Mouse (Mus musculus) adrenal gland (tissue): ENCODE results near the gene Slc29a4.

Experiments
- intact Hi-C: fragments of 180-260 bp; cut with DNase I; formaldehyde crosslinking; loops from one replicate; pipeline ENCODE4 v1.15.1; 2025

Slc29a4 gene

DNA sequence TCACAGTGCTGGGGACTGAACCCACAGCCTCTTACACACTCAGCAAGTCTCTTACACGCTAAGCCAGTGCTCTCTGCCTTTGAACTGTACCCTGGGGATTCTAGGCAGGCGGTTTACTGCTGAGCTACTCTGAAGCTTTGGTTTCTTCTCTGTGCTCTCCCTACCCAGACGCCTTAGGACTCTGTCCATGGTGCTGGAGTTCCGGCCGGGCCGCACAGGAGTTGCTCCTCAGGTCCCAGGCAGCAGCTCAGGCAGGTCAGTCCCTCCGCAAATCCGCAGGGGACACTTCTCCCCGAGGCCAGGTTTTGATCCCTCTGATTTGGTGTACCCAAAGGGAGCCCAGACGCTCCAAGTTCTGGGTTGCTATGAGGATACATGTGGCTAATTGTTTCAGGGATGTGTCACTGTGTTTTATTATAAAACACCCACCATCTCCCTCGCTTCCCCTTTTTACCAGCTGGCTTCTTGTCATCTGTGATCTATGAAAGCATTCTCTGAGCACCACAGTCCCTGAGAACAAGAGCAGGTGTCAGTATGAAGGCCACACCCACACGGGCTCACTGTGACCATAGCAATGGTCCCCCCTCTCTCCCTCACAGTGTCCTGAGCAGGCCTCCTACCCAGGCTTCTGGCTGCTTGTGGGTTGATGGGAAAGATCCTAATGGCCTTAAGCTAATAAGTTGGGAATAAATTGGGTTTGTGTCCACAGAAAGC, 2.5 kb downstream of the Slc29a4 start:
- intact Hi-C loops: no loop called here

DNA sequence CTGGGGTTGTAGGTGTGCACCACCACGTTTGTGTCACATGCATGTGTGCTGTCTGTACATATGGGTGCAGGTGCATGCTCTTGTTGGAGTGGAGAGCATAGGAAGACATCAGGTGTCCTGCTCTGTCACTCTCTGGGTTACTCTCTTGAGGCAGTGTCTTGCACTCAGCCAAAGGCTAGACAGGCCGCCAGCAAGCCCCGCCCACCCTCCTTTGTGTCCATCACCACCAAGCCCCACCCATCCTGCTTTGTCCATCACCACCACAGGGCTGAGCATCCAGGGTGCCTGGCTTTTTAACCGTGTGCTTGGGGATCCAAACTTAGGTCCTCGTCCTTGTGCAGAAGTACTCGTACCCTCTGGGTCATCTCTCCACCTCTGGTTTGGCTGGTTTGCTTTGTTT, 3.9 kb downstream of the Slc29a4 start:
- intact Hi-C loops: no loop called here

DNA sequence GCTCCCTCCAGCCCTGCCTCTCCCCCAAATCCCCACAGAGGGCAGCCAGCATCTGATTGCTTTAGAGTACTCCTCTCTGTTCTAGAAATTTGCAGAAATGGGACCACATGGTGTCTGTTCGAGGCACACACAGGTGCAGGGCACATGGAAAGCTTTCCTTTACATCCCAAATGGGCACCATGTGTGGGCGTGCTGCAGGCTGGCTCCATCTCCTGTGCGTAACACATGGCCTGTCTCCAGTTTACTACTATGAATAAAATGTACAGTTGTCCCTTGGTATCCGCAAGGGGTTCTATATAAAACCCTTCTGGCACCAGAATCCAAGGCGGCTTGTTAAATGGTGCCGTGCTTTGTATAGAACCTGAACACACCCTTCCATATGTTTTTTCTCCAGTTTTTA, 4.6 kb downstream of the Slc29a4 start:
- intact Hi-C loops: no loop called here

DNA sequence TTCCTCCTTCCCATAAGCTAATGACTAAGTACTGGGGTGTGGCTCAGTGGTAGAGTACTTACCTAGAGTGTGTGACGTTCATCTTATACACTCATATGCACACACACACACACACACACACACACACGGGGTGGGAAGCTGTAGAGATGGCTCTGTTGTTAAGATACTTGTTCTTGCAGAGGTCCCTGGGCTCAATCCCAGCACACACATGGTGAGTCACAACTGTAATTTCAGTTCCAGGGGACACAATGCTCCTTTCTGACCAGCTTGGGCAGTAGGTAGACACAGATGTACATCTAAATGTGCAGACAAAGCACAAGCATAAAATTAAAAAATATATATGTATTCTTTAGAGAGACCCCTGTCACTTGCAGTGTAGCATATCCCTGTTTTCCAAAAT, 5.4 kb downstream of the Slc29a4 start:
- intact Hi-C loops: no loop called here

DNA sequence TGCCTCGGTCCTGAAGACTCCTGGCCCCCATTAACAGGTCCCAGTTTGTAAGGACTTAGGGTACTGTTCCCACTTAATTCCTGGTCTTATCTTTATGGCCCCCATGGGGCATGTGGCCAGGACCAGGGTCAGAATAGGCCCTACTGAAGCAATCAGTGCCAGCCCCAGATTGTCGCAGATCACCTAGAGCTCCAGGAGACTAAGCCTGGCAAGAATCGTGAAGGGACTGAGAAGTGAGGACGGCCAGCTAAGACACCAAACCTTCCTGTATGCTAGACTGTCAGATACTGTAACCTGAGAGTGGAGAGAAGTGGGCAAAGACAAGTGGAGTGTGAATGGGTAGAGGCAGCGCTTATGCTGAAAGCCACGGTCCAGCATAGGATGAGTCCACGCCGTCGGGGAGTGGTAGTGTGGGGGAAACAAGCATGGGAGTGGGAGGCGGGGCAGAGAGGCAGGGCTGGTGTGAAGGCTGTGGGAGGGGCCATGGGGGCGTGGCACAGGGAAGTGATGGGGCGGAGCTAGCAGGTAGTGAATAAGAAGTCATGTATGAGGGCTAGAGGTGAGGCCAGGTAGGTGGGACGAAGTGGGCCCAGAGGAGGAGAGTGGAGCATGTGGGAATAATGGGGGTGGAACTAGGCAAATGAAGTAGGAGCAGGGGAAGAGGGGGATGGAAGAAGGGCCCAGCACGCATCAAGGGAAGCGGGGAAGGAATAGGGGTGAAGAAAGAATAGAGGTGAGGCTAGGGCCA, 8.7 kb downstream of the Slc29a4 start:
- intact Hi-C loops: no loop called here

DNA sequence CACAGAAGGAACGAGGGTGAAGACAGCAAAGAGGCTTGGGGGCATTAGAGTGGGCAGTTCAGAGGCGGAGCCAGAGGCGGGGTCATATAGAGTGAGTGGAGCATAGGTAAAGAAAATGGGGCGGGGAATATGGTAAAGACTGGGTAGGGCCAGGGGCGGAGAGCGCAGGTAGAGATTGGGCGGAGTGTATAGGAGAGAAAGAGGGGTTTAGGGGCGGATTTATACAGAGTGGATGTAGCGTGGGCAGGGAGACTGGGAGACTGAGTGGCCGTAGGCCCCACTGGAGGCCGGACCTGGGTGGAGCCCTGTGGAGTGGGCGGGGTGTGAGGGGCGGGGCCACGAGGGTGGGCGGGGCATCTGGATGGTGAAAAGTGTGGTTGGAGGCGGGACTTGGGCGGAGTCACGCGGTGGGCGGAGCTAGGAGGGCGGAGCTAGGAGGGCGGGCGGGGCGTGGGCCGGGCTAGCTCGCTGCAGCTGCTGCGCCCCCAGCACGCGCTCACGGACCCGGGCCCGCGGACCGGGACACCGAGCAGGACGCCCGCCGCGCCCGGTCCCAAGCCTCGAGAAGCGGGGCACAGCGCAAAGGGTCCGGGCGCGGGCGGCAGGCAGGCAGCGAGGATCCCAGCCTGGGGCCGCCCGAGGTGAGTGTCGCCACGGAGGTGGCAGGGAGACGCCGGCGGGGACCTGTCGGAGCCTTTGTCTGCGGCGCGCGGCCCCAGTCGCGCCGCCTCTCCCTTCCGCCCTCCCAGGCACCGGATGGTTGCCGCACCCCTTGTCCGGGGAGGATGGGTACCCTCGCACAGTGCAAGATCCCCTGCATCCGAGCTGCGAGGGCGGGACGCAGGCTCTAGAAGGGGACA, 9.6 kb downstream of the Slc29a4 start:
- intact Hi-C loops: loop anchor here (2.0 kb wide), 1 partner anchor 15 kb away; no protein-coding TSS in a partner anchor

DNA sequence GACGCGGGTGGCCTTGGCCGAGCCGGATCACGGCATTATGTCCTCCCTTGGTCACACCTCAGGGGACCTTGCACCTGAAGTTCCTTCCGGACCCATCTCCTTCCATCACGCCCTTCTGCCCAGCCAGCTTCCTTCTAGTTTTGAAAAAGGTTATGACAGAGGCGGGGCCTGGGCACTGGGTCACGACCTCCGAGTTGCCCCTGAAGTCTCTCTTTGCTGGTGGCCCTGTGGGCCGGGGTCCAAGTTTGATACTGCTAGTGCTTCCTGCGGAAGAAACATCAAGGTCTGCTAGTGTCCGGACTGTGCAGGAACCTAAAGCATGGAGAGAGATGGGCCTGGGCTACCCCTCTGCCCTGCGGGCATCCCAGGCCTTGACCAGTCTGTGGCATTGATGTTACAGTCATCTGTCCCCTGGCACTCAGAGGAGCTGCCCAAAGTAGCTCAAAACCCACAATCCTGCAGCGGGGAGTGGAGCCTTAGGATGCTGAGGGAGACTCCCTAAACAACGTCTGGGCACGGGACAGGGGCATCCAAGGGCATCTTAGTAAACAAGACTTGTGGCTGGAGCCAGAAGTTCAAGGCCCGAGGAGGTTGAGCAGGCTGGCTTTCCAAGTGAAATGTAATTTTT, 10.3 kb downstream of the Slc29a4 start:
- intact Hi-C loops: loop anchor here (2.0 kb wide), 1 partner anchor 16 kb away; no protein-coding TSS in a partner anchor

DNA sequence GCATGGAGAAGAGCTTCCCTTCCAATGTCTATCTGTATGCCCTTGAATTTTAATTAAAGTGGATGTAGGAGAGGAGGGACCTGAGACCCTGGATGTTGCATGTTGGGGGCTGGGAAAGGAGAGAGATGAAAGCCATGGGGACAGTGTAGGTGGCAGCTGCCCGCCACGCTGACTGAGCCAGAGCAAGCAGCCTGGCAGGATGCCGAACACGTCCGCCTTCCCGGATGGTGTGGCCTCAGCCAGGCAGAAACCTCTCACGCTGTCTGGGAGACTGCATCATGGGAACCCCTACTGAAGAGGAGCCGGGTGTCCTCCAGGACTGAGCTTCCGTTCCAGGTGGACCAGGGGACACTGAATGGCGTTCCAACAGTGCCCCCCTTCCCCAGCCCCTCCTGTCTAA, 11.3 kb downstream of the Slc29a4 start:
- intact Hi-C loops: loop anchor here (2.0 kb wide), 1 partner anchor 17 kb away; no protein-coding TSS in a partner anchor

DNA sequence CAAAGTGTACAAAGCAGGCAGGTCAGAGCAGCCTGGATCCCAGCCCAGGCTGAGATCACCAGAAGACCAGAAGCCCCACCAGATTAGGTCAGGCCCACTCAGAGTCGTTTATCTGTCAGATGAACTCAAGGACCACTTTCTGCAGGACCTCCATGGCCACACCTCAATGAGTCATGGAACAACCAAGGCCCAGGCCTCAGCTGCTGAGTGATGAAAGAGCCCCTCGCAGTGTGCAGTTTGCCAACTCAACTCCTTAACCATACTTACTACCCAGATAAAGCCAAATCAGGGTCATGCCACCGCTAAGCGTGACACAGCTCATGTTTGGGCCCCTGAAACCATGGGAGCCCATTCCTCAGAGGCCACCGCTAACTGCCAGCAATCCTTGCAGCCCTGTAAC, 15.4 kb downstream of the Slc29a4 start:
- intact Hi-C loops: no loop called here

DNA sequence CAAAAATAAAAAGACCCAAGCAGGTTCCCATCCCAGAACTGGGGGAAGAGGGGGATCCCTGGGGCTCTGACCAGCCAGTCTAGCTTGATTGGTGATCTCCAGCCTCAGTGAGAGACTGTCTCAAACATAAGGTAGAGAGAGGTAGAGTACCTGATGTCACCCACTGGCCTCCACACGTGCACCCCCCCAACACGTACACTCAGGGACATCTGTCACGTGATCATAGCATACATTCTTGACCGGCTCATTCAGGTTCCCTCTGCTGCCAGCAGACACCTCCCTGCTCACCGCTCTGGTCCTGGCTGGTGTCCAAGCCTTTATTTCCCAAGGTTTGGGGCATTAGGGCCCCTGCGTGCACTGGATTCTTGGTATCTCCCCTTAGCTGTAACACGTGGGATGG, 17.1 kb downstream of the Slc29a4 start:
- intact Hi-C loops: no loop called here

DNA sequence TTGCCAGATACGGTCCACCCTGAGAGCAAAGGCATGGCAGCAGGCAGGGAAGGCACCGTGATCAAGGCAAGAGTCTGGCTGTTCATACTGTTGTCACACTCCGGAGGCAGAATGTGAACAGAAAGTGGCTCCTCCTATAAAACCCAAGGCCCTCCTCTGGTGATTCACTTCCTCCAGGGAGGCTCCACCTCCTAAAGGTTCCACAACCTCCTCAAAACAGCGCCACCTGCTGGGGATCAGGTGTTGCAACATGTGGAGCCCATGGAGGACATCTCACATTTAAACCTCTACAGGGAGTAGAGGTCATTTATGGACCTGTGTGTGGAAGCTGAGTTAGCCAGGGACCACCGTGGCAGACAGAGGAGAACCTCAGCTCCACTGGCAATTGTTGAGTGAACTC, 20.1 kb downstream of the Slc29a4 start:
- intact Hi-C loops: no loop called here

DNA sequence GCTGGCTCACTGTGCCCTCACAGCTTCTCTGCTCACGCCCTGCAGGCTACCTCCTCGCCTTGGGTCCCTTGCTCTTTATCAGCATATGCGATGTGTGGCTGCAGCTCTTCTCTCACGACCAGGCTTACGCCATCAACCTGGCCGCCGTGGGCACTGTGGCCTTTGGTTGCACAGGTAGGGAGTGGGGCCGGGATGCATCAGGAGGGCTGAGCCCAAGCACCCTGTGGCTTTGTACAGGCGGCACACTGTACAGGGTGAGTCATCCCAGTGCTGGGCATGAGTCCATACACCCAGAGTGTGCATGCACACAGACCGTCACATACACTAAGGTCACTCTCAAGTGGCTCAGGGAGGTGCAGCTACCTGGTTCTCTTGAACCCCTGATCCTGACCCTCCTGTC, 21.7 kb downstream of the Slc29a4 start:
- intact Hi-C loops: no loop called here

DNA sequence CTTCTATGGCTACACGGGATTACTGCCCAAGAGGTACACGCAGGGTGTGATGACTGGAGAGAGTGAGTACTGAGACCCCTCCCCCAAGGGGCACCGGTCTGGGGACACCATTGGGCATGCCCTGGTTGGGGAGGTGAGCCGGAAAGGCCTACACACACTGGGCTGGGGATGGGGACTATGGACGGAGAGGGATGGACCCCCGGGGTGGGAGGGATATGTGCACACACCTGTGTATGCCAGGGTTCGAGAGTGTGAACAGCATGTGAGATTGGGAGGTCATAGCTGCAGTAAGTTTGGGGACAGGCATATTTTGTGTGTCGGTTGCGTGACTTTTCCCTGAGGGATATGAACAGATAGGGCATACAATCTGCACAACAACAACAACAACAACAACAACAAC, 22.7 kb downstream of the Slc29a4 start:
- intact Hi-C loops: loop anchor here (5.0 kb wide), 1 partner anchor 213 kb away; no protein-coding TSS in a partner anchor

DNA sequence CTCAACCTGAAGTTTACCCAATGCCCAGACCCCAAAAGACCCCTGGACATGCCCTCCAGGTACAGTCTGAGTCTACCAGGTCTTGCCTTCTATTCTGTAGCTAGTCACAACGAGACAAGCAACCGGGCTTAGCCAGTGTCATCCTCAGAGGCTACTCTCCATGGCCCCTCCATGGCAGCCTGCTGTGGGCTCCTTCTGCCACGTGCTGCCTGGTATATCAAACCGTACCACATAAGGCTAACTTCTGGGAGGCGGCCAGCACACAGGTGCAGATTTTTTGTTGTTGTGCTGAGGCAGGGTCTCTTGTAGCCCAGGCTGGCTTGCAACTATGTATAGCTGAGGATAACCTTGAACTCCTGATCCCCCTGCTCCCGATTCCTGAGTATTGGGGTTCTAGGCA, 23.7 kb downstream of the Slc29a4 start:
- intact Hi-C loops: loop anchor here (5.0 kb wide), 1 partner anchor 214 kb away; no protein-coding TSS in a partner anchor

DNA sequence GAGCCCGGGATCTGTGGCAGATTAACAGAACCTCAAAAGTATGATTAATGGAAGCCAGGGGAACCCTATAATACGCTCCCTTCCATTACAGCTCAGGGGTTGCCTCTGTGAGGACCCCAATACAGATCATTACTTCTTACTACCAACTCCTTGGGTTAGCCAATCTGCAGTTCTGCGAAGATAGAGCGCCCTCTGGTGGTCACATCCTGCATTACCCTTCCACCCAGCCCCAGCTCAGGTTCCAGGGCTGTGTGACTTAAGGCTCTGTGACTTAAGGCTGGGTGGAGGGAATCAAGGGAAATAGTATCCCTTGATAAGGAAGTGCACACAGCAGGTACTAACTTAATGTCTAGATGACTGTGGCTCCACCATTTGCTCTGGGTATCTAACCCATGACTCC, 25.7 kb downstream of the Slc29a4 start:
- intact Hi-C loops: loop anchor here (1.0 to 5.0 kb wide), 2 partner anchors 161 to 216 kb away; no protein-coding TSS in a partner anchor

DNA sequence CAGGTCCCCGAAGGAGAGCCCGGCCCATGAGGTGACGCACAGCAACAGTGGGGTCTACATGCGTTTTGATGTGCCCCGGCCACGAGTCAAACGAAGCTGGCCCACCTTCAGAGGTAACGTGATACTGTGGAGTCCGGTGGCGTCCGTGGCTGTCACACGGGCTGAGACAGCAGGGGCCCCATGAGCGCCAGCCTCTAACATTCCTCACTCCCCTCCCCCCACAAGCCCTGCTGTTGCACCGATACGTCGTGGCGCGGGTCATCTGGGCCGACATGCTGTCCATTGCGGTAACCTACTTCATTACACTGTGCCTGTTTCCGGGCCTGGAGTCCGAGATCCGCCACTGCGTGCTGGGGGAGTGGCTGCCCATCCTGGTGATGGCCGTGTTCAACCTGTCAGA, 26.2 kb downstream of the Slc29a4 start:
- intact Hi-C loops: loop anchor here (1.0 to 5.0 kb wide), 2 partner anchors 161 to 216 kb away; no protein-coding TSS in a partner anchor

DNA sequence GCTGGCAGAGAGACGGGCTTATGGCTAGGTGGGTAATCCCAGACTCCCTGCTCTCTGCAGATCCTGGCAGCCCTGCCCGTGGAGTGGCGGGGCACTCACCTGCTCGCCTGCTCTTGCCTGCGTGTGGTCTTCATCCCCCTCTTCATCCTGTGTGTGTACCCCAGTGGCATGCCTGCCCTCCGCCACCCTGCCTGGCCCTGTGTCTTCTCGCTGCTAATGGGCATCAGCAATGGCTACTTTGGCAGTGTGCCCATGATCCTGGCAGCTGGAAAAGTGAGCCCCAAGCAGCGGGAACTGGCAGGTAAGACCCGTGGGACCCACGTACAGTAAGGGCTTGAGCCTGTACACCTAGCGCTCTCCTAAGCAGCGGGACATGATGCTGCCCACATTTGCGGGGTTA, 27.6 kb downstream of the Slc29a4 start:
- intact Hi-C loops: loop anchor here (5.0 kb wide), 1 partner anchor 218 kb away; no protein-coding TSS in a partner anchor

DNA sequence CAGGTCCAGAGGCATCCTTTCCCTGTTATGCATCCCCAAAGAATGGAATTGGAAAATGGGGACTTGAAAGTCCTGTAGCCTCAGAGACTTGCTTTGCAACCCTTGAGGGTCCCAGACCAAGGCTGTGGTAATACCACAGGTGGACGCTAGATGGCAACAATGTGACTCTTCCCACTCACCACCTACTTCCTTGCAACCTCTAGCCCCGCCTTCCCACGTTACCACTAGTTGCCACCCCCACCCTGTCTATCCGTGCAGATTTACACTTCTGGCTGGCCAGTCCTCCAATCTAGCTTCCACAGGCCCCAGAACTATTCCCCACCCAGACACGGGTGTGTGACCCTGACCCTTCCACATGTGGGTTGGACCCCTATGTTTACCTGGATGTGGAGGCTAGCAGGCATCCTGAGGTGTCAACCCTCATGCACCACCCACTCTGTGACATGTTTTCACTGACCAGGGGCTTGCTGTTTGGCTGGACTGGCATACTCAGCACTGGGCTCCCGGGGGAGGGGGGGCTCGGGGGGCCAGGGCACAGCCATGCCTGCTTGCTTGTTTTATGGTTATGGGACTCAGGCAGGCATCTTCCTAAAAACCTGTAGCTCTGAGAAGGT, 31.3 kb downstream of the Slc29a4 start:
- intact Hi-C loops: loop anchor here (2.0 kb wide), 1 partner anchor 119 kb away; no protein-coding TSS in a partner anchor

DNA sequence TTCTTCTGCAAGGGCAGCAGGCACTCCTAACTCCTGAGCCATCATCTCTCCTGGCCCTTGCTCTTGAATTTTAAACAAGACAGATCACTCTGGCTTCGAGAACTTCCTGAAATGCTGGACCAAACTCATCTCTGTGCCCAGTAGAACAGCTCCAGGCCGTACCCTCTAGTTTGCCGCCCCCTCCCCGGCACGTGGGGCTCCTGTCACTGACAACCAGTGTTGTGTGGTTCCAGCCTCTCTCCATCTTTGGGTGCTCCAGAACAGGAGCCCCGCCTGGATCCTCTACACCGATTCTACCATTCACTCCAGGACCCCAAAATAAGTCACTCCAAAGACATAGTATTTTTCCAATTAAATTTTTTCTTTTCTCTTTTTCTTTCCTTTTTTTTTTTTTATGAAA, 32.0 kb downstream of the Slc29a4 start:
- intact Hi-C loops: no loop called here

DNA sequence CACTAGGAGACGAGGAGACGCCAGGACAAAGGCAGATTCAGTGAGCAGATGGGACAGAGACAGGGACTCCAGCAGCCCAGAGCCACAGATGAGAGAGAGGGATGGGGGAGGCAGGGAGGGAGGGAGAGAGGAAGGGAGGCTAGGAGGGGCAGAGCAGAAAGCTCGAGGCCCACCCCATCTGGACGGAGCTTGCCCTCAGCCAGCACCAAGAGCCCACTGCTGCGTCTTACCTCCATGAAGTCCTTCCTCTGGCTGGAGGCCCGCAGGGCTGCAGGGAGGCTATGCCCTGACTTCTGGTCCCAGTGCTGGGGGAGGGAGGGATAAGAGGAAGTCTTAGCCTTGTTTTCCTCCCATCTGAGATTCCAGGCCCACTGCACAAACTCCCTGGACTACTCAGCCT, 34.4 kb downstream of the Slc29a4 start:
- intact Hi-C loops: no loop called here
